Mouse (Mus musculus) mouse trophoblast stem cell (cell line): Measurements from ENCODE around the gene Rdm1.
"Not testable (repeated sequence)": the region's sequence is repeated elsewhere in the genome, so short reads cannot be mapped to it uniquely, and the experiment has no call there.

ENCODE experiments used
- in situ Hi-C, 2 experiments: fragments of 300-500 bp; cut with MseI, MboI; formaldehyde crosslinking; loops; 2 replicates in 1 of 2; 3 replicates in 1 of 2; pipeline ENCODE4 v1.15.1; 2025

Rdm1 gene

DNA sequence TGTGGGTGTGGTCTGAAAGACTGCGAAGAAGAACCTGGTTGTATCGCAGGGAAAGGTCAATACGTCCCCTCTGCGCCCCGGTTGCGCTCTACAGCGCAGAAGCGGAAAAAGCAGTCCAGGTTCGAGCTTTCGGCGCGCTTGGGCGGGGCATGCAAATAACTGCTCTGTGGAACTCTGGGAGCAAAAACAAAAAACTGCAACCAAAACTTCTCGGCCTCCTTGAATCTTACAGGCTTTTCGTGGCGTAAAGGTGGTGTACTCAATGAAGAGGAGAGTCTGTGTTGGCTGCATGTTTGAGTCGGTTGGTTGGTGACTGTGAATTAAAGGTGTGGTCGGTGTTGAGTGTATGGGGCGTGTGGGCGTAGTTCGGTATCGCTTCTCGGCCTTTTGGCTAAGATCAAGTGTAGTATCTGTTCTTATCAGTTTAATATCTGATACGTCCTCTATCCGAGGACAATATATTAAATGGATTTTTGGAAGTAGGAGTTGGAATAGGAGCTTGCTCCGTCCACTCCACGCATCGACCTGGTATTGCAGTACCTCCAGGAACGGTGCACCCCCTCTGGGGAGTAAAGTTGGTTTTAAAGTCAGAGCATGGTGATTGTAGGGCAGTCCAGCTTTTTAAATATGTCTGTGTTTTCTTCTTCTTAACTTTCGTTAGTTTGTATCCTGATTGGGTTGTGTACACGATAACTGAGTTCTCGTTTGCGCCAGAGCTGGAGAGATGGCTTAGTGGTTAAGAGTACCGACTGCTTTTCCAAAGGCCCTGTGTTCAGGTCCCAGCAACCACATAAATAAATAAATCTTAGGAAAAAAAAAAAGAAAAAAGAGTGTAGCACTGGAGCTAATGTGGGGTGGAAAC is at the start of gene Rdm1:
Rdm1 (plus strand) TSS at position 201 of the 862 bp plus-strand sequence.
- in situ Hi-C loops = no loop called here

DNA sequence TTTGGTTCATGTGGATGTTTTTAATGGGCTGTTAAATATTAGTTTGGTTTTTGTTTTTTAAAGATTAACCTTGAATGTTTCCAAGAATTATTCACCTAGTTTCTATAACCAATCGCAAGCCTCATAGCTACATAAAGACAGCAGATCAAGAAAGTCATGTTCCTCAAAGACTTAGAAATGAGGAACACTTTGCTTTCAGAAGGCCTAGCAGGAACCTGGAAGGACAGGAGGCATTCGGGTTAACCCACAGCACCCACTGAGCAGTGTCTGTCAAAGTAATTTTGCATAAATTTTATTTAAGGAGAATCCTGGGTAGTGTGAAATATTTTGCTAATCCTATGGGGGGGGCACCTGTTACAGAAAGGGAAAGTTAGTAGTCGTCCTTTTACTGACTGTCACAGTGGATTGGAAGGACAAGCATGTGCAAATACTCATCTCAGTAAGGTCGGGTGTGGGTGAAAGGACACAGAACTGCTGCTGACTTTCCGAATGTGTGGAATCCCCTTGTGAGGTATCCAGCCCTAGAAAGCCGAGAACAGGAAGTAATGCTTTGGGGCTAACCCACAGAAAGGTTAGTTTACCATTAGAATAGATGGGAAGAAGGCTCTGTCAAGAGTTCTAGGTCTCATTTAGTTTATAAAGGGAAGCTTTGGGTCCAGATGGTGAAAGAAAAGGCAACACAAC is 45.8 kb upstream of the Rdm1 start:
- in situ Hi-C loops = no loop called here

DNA sequence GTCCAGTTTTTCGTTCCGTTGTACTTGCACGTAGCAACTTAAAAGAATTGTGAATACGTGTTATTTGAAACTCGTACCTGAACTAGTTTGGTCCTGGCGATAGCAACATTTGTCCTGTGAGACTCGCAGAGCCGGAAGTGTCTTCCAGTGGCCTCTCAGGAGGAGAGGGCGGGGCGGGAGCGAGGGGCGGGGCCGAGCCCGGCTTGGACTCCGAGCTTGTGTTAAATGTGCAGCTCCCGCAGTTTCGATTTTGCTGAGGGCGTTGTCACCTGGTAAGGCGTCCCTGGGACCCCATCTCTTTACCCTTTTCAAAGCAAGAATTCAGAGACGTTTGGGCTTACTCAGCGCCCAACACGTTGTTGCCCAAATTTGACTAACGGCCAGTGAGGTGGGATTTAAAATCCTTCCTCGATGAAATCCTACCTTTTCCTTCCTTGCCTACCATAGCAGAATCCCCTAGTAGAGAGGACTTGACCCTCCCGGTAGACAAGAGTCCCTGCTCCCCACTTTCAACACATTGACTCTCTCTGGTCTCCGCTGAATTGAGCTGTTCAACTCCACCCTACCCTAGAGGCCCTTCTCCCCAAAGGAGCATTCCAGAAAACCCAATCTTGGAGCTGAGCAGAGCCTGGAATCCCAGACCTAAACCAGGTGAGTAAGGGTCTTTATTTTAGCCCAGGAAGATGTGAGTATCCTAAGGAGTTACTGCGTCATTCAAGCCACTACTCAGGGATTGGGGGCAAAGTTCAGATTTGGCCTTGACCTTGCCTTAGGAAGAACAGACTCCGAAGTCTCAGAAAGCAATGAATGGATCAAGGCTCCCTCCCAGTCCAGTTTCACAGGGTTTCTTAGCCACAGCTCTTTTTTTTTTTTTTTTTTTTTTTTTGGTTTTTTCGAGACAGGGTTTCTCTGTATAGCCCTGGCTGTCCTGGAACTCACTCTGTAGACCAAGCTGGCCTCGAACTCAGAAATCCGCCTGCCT is 44.6 kb upstream of the Rdm1 start, which contains the start of gene Tmem106a:
Tmem106a (plus strand) TSS at position 189 of the 982 bp plus-strand sequence.
- in situ Hi-C loops = no loop called here

DNA sequence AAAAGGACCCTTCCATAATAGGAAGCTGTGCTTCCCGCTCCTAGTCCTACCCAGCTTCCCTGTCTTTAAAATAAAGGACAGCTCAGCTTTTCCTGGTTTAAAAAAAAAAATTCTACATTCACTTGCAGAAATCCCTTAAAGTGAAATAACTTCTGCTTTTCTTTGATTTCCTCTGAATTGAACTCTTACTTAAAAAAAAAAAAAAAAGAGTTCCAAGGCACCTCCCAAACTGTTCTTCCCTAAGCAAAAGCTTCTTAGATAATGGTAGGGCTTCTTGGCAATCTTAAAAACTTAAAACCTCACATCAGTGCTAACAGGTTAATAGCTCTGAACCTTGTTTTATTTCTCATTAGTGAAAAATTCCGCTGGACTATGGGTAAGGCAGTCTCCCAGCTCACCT is 43.8 kb upstream of the Rdm1 start:
- in situ Hi-C loops = no loop called here

DNA sequence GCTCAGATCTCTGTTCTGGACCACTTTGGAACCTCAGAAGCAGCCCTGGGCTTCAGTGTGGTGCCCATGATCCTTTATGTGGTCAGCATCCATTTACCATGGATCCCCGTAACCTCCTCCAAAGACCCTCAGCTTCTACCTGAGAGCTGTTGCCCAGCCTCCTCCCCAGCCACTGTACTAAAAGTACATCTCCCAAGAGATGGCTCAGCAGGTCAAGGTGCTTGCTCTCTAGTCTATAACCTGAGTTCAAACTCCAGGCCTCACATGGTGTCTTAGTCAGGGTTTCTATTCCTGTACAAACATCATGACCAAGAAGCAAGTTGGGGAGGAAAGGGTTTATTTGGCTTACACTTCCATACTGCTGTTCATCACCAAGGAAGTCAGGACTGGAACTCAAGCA is 42.0 kb upstream of the Rdm1 start:
- in situ Hi-C loops = not testable (repeated sequence)

DNA sequence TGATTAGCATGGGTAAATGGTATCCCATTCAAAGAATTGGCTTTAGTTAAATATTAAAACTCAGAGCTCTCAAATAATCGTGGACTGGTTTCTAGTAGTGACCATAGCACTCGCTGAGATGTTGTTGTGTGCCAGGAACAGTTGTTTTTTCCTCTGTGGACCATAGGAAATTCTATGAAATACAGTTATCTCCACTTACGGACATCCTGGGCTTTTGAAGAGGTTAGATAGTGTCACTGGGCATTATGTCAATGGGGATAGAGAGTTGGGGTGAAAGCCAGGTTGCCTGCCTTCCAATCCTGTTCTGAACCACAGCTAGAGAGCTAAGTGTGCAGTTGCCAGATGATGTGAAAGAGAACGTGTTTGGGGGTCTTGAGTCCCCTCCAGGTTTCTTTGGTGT is 41.2 kb upstream of the Rdm1 start:
- in situ Hi-C loops = no loop called here

DNA sequence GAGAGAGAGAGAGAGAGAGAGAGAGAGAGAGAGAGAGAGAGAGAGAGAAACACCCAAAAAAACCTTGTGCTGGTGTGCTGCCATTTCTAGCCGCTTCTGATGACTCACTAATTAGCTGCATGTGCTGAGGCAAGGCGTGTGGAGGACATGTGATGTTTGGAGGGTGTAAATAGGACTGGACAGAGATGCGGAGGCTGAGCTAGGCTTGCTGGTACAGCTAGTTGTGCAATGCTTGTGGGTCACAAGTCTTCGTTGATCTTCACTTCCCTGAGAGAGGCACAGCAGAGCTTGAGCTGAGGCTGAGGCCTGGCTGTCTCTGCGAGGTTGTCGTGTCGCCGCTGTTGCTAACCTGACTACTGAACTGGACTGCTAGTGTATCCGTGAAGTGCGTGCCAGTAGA is 39.3 kb upstream of the Rdm1 start:
- in situ Hi-C loops = no loop called here

DNA sequence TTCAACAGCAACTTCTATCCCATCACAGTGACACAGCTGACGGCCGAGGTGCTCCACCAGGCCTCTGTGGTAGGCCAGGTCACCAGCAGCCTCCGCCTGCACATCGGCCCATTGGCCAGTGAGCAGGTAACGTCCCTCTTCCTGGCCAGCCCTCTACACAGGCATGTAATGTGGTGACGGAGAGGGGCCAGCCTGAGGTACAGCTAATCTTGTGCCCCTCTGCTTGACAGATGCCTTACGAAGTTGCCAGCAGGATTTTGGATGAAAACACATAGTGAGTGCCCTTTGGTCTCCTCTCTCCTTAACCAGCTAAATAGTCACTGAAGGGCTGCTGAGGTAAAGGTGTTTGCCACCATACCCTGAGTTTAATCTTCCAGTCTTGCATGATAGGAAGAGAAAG is 38.1 kb upstream of the Rdm1 start:
- in situ Hi-C loops = no loop called here

DNA sequence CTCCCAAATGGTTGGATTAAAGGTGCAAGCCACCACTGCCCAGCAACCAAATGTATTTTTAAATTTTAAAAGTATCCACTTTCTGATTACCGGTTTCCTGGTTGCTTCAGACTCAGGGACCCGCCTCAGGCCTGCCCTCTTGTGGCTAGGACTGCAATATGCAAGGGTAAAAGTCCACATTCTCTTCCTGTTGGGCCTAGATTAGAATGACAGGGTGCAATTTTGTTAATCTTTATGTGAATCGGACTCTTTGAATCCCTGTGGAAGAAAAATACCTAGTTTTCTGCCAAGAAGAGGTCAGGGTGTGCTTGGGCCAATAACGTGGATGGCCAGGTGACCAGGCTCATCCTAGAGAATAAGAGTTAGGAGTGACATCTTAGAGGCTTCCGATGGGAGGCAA is 37.6 kb upstream of the Rdm1 start:
- in situ Hi-C loops = no loop called here

DNA sequence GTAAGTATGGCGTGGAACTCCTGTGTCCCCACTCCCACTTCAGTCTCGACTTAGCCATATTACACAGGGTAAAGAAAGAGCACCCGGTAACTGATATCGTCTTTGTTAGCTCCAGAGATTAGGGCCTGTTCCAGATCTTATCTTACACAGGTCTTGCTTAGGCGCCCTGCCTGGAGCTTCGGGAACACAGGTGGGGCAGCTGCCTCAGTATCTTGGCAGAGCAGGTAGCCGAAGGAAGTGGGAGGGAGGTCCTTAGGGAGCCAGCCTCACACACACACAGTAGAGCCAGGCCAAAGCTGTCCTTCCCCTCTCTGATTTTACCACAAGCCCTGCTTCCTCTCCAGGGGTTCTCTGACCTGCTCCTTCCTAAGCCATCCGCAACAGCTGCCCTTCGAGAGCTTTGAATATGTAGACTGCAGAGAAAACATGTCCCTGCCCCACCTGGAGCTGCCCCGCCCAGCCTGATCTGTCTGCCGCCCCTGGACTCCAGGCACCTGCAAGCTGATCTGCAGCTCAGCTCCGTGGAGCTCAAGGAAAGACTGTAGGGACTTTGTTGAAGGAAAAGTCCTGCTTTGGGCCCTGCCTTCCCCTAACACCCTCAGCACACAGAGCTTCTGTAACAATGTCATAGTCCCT is 36.9 kb upstream of the Rdm1 start:
- in situ Hi-C loops = no loop called here

DNA sequence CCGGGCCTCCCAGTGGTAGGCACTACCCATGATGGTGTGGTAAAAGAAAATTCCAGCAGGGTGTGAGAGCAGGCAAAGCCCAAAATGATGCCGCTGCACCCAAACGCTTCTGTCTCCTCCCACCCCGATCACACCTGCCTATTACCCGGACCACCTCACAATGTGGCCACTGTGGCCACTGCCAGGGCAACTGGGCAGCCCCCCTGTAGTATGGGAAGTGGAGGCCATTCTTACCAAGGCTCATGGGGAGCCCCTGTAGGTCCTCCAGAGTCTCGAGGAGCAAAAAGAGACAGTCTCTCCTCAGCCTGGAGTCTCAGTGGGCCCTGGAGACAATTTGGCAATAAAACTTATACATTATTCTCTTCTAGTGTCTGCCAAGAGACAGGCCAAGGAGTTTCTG is 27.8 kb upstream of the Rdm1 start, which contains the start of gene Gm11634:
Gm11634 (minus strand) TSS at position 101 of the 400 bp plus-strand sequence.
- in situ Hi-C loops = no loop called here

DNA sequence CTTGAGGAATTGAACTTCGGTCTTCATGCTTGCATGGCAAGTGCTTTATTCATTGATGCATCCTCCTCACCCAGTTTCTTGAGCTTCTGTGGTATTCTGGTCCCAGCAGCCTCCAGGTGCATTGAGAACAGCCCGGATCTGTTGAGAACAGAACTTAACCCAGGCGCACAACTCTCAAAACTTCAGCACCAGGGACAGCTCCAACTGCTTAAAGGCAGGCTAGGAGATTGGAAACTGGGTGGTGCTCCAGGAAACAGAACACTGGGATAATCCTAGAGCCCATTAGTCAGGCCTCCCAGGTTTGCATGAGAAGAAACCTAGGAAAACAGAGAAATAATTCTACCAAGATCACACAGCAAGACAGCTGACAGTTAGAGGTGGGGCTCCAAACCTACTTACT is 24.5 kb upstream of the Rdm1 start:
- in situ Hi-C loops = no loop called here

DNA sequence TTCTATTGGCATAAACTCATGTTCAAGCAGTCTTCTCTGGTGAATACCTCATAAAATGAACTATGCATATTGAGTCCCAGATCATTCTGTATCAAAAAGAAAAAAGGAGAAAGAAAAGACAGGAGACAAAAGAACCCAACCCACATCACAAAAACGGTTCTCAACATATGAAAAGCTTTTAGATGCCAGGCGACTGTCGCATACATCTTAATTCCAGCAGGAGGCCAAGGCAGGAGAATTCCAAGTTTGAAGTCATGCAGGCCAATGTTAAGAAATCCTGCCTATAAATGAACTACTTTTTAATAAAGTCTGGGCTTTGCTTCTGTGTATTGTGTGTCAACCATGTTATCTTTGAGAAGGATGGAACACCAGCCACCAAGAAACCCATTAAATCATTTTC is 22.9 kb upstream of the Rdm1 start:
- in situ Hi-C loops = no loop called here

DNA sequence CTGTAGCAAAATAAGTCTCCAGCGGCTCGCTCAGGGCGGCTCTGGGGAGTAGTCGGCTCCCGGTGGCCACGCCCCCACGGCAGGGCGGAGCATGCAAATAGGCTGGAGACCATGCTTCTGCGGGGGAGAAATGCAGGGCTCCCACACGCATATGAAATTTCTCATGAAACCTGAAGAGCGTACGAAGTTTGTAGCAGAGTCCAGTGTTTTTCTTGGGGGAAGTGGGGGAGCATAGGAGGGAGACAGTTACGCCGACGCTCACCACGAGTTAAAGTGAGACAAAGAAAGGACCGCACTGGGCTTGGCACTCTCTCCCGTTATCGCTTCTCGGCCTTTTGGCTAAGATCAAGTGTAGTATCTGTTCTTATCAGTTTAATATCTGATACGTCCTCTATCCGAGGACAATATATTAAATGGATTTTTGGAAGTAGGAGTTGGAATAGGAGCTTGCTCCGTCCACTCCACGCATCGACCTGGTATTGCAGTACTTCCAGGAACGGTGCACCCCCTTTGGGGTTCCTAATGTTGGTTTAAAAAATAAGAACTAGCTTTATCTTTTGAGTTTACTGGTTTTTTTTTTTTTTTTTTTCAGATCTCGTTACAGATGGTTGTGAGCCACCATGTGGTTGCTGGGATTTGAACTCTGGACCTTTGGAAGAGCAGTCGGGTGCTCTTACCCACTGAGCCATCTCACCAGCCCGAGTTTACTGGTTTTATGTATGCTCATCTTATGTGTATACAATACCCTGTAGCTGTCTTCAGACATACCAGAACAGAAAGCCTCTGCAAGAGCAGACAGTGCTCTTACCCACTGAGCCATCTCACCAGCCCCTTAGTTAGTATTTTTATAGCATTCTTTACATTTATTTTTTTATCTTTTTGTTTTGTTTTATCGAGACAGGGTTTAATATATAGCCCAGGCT is 22.2 kb upstream of the Rdm1 start:
- in situ Hi-C loops = not testable (repeated sequence)

DNA sequence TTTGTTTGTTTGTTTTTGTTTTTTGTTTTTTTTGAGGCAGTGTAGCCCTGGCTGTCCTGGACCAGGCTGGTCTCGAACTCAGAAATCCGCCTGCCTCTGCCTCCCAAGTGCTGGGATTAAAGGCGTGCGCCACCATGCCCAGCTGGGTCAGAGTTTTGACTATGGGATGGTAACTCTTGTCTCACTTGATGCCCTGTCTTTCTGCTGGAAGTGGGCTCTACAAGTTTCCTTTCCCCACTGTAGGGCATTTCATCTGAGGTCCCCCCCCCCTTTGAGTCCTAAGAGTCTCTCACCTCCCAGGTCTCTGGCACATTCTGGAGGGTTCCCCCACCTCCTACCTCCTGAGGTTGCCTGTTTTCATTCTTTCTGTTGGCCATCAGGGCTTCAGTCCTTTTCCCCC is 19.9 kb upstream of the Rdm1 start:
- in situ Hi-C loops = not testable (repeated sequence)

DNA sequence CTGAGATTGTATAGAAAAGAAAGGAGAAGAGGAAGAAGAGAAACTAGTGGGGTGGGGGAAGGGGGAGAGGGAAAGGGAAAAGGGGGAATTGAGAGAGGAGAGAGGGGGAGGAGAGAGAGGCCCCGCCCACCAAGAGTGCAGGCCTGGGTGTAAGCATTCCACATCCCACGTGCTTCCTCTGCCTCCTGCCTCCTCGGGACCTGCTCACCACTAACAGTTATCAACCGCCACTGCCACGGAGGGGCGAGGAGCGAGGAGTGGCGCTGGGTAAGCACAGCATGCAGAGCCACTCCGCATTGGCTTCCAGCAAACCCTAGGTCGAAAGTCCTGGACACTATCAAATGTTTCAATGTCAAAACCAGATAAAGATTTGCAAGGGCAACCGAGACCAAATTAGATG is 16.6 kb upstream of the Rdm1 start:
- in situ Hi-C loops = no loop called here

DNA sequence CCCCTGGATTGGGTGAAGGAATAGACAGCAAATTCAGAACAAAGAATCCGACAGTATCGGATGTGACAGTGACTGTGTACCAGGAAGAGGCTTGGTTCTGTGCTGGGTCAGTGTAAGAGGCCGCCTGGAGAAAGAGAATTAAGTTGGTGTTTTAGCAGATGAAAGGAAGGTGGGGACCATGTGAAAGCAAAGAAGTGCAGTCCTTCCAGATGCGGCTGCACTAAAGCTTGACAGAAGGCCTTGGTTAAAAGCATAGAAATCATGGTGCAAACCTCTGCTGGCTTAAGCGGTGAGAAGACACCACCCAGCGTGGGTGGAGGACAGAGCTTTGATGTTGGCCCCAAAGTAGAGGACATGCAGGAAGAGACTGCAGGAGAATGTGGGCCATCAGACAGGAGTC is 13.4 kb upstream of the Rdm1 start:
- in situ Hi-C loops = no loop called here

DNA sequence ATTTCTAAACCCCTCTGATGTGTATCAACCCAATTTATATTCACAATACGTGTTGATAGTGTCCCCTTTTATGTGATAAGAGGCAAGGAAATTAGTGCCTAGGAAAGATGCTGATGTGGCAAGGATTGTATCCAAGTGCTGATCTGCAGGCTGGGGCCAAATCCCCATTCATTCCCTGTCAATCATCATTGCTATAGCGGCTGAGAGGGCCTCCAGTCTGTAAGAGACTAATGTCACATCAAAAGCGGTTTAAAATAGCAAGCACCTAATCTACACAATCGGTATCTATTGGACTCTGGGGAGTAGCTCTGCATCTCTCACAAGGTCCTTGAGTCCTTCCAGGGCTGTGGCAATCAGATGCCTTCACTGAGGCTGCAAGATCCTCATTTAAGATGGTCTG is 12.9 kb upstream of the Rdm1 start:
- in situ Hi-C loops = no loop called here

DNA sequence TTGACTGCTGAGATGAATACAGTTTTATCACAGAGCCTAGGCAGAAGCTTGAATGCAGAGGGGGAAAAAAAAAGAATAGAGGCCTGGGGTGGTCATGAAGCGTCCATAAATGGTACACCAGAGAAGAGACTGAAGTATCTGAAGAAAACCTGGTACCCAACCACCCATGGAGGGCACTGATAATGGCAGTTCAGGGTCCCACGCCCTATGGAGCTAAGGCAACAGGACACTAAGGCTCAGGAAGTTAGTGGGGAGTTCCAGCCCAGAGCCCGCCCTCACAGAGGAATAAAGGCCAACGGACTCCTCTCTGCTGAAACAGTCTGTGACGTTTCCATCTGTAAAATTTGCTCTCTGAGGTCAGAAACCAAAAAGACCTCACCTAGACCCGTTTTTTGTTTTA is 11.6 kb upstream of the Rdm1 start:
- in situ Hi-C loops = no loop called here

DNA sequence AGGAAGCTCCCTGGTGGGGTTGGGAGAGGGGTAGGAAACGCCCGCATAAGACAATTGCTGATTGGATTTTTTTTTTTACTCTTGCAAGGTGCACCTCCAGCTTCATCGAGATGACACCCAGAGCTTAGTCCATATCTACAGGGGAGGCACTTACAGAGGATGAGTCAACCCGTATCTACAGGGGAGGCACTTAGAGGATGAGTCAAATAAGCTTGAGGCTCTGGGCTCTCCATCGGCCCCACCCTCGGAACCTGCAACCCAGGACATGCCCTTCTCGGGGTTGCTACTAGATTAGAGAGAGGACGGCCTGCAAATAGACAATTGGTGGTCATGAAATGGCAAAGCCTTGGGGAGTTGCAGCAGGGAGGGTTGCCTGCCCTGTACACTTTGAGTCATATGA is 10.9 kb upstream of the Rdm1 start:
- in situ Hi-C loops = no loop called here
